Mouse (Mus musculus): ENCODE measurements at regions not wholly inside any gene's neighbourhood (a gene's known extent, or its start where the extent isn't known, plus 50 kb on each side); places are given as distances from the start of the nearest gene placed in this dataset.

DNA sequence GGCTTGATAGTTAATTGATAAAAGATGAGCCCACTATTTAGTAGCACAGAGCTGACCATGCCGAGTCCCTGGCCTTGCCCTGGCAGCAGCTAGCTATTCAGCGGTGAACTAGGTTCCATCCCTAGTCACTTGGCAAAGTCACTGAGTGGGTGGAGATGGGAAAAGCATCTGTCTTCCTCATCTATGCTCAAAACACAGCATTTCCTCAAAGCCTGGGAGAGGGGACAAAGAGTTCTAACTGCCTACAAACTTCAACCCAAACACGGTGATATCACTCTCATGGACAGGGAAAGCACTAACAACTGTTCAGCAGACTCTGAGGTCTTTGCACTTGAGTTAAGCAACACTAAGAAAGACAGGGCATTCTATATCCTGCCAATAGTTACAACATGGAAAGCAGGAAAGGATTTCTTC, 225.5 kb downstream of the Qk start:
- TF ChIP-seq CTCF (IDR thresholded peaks at IDR 0.05; ENCODE audit: low read depth), result no peak
- no peak for TF ChIP-seq EP300 (IDR thresholded peaks at IDR 0.05; ENCODE audit: low read depth)
